Mouse (Mus musculus): ENCODE measurements around the gene Asic2. TPM values are rescaled to one million over a fixed set of nuclear protein-coding genes. Genes with fewer than 3 reads are reported as not detected.

Asic2 gene
- polyA plus RNA-seq, 1 experiment from 2014 or later = 0.35 TPM

DNA sequence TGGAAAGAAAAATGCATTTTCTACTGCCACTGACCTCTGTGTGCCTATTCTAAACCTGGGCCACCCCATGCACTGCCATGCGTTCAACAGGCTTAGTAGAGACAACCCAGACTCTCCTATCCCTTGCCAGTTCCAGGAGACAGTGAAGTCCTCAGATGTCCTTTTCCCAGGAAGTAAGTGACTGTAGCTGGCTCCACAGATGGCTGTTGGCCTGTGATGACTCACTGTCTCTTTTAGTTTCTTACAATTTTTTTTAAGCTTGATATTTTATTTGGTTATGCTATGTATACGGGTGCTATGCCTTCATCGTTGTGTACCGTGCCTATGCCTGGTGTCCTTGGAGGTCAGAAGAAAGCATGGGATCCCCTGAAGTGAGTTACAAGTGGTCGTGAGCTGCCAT, 370.7 kb downstream of the Asic2 start:
- ATAC-seq (ENCODE audit: insufficient number of reproducible peaks, low FRiP score, low TSS enrichment, low read depth) = no peak
- Histone ChIP-seq H3K27me3 (no peaks in the 10 kb centered on the region), H3K9me3 (replicated peaks) (no peaks in the 10 kb centered on the region), H3K36me3 (no peaks in the 10 kb centered on the region), H3K4me3 (replicated peaks) (no peak overlapping the region), H3K9ac (no peak overlapping the region), H3K27ac (replicated peaks) (no peak overlapping the region), H3K4me2 (replicated peaks) (no peak overlapping the region), H3K4me1 (0 out of 2 replicates have a peak, but pooled peaks cover 3% of the 10 kb centered on the region)
- WGBS = 79% methylated on average over 5 of the region's 5 CpGs

DNA sequence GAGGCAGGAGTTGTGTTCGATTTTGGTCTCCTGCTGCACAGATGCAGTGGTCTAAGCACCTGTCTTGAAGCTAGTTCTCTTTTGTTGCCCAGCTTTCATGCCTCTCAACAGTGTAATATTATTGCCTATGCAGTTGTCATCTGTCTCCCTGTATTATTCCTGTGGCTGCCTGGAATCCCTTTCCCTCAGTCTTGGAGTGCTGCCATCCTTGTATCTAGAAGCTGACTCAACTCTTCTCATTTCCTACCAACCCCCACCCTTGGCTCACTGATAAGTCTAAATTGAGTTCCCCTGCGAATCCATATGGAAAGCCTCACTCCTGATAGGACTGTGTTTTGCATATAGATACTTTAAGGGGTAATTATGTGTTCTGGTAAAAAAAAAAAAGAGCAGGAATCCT, 373.0 kb downstream of the Asic2 start:
- no peak for ATAC-seq (ENCODE audit: insufficient number of reproducible peaks, low FRiP score, low TSS enrichment, low read depth)
- H3K4me2 ChIP-seq (replicated peaks) = no peak overlapping the region
- H3K9ac ChIP-seq = no peak overlapping the region
- WGBS = 49% methylated on average over 2 of the region's 2 CpGs
- no peaks in the 10 kb centered on the region for H3K27me3 ChIP-seq
- H3K4me1 ChIP-seq = 0 out of 2 replicates have a peak, but pooled peaks cover 3% of the 10 kb centered on the region
- H3K4me3 ChIP-seq (replicated peaks) = no peak overlapping the region
- no peak overlapping the region for H3K27ac ChIP-seq (replicated peaks)
- H3K9me3 ChIP-seq (replicated peaks) = no peaks in the 10 kb centered on the region
- H3K36me3 ChIP-seq = no peaks in the 10 kb centered on the region

DNA sequence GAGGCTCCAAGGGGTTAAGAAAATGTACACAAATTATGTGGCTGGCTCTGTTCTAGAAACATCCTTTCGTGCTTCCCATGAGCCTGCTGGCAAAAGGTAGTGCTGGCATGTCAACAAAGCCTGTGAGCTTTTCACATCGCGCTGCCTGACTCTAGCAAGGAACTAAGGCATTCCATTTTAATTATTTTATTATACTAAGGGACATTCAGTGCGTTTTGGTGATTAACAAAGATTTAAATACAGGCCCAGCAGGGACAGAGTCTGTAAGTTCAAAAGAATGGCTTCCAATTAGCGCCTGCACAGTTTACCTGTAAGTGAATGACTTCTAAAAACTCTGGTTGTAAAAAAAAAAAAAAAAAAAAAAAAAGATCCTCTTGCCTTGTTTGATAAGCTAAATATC, 375.5 kb downstream of the Asic2 start:
- no peak overlapping the region for H3K4me2 ChIP-seq (replicated peaks)
- H3K4me1 ChIP-seq = 0 out of 2 replicates have a peak, but pooled peaks cover 3% of the 10 kb centered on the region
- no peaks in the 10 kb centered on the region for H3K9me3 ChIP-seq (replicated peaks)
- H3K4me3 ChIP-seq (replicated peaks) = no peak overlapping the region
- ATAC-seq (ENCODE audit: insufficient number of reproducible peaks, low FRiP score, low TSS enrichment, low read depth) = no peak
- no peaks in the 10 kb centered on the region for H3K36me3 ChIP-seq
- no peak overlapping the region for H3K27ac ChIP-seq (replicated peaks)
- no peak overlapping the region for H3K9ac ChIP-seq
- H3K27me3 ChIP-seq = no peaks in the 10 kb centered on the region
- WGBS = 43% methylated on average over 5 of the region's 5 CpGs

DNA sequence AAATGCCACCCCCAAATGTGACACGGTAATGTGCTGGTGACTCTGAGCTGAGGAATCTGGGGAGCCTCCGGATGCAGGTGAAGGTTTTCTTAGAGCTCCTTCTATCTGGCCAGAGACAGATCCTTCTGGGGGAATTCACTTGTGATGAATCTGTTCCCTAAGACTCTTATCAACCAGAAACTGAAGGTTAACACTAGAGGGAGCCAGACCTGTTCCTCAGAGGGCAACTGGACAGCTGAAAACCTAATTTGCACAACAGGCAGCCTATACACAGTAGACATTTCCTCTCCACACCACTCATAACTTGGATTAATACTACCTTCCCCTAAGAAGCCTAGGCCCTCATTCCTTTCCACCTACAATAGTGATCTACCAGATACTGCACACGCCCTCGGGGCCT, 377.3 kb downstream of the Asic2 start:
- H3K27me3 ChIP-seq = no peaks in the 10 kb centered on the region
- no peaks in the 10 kb centered on the region for H3K9me3 ChIP-seq (replicated peaks)
- H3K36me3 ChIP-seq = no peaks in the 10 kb centered on the region
- H3K4me2 ChIP-seq (replicated peaks) = no peak overlapping the region
- H3K4me1 ChIP-seq = 0 out of 2 replicates have a peak, but pooled peaks cover 3% of the 10 kb centered on the region
- H3K27ac ChIP-seq (replicated peaks) = no peak overlapping the region
- no peak overlapping the region for H3K4me3 ChIP-seq (replicated peaks)
- no peak overlapping the region for H3K9ac ChIP-seq
- ATAC-seq (ENCODE audit: insufficient number of reproducible peaks, low FRiP score, low TSS enrichment, low read depth) = no peak
- 77% methylated on average over 4 of the region's 4 CpGs for WGBS

DNA sequence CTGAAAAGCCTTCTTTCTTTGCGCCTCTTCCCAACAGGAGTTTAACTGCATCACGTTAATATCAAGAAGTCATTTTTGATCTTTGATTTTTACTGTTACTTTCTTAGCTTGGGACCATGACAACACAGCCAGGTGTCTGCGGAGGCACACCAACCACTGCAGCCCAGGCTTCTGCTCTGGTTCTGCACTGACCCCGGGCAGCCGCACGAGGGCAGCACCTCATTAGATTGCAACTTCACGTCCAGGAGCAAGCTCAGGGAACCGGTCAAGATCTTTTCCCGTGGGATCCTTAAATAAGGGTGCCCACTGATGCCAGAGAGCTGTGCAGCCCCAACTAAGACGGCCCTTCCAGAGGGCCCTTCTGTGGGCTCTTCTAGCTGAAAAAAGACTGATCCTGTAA, 379.6 kb downstream of the Asic2 start:
- H3K27me3 ChIP-seq = no peaks in the 10 kb centered on the region
- H3K27ac ChIP-seq (replicated peaks) = no peak overlapping the region
- 14% methylated on average over 10 of the region's 10 CpGs for WGBS
- H3K4me1 ChIP-seq = no peaks in the 10 kb centered on the region
- H3K9me3 ChIP-seq (replicated peaks) = no peaks in the 10 kb centered on the region
- H3K9ac ChIP-seq = no peak overlapping the region
- no peaks in the 10 kb centered on the region for H3K36me3 ChIP-seq
- H3K4me2 ChIP-seq (replicated peaks) = no peak overlapping the region
- no peak overlapping the region for H3K4me3 ChIP-seq (replicated peaks)
- ATAC-seq (ENCODE audit: insufficient number of reproducible peaks, low FRiP score, low TSS enrichment, low read depth) = no peak

DNA sequence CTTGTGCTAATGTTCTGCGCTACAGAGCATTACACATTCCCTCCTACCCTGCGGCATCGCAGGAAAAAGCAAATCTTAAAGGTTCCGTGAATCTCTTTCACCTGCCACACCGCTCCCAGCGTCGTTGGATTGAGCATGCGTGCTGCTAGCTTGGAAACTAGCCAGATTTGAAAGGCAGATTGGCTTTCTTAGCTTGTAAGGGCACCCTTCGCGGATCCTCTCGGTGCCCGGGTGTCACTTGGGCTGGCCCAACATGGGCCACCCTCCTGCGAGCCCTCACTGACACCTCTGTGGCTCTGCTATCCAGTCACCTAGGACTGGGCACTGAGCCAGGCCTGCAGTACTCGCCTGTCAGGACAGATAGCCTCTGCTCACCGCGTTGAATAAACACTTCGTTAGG, 380.3 kb downstream of the Asic2 start:
- Histone ChIP-seq H3K36me3 (no peaks in the 10 kb centered on the region), H3K9me3 (replicated peaks) (no peaks in the 10 kb centered on the region), H3K4me2 (replicated peaks) (no peak overlapping the region), H3K27ac (replicated peaks) (no peak overlapping the region), H3K4me3 (replicated peaks) (no peak overlapping the region), H3K4me1 (no peaks in the 10 kb centered on the region), H3K27me3 (no peaks in the 10 kb centered on the region), H3K9ac (no peak overlapping the region)
- no peak for ATAC-seq (ENCODE audit: insufficient number of reproducible peaks, low FRiP score, low TSS enrichment, low read depth)
- 74% methylated on average over 17 of the region's 17 CpGs for WGBS

DNA sequence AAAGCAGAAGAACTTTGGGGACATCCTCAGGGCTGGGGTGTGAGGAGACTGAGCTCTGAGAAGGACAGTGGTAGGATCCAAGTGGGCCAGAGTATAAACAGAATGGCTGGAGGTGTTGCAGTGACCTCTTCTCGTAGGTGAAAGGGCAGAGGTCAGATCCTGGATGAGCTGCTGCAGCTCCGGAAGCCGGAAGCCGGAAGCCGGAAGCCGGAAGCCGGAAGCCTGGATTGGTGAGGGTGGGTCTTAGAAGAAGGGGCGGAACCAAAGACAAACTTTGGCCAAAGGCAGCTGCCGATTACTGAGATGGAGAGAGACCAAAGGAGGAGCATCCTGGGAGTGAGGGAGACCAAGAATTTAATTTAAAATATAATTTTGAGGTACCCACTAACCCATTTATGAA, 381.1 kb downstream of the Asic2 start:
- Histone ChIP-seq H3K27ac (replicated peaks) (no peak overlapping the region), H3K4me3 (replicated peaks) (no peak overlapping the region), H3K9me3 (replicated peaks) (no peaks in the 10 kb centered on the region), H3K4me2 (replicated peaks) (no peak overlapping the region), H3K36me3 (no peaks in the 10 kb centered on the region), H3K4me1 (no peaks in the 10 kb centered on the region), H3K9ac (no peak overlapping the region), H3K27me3 (no peaks in the 10 kb centered on the region)
- 68% methylated on average over 9 of the region's 9 CpGs for WGBS
- ATAC-seq (ENCODE audit: insufficient number of reproducible peaks, low FRiP score, low TSS enrichment, low read depth) = no peak

DNA sequence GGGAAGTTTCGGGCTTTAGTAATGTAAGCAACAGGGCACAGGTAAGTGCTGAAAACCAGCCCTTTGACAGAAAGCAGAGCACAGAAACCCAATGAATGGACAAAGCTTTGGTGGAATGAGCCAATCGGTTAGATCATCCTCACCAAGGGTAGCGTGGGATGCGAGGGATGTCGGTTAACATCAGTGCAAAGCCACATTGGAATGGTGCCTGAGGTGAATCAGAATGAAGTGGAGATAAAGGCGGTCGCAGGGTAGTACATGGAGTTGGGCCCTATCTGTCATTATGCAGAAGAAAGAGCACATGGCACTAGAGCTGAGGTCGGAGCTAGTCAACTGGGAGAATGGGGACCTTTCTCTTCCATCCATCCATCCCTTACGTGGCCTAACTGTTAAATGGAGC, 383.8 kb downstream of the Asic2 start:
- no peak overlapping the region for H3K9ac ChIP-seq
- H3K4me1 ChIP-seq = no peaks in the 10 kb centered on the region
- no peaks in the 10 kb centered on the region for H3K36me3 ChIP-seq
- no peak overlapping the region for H3K4me2 ChIP-seq (replicated peaks)
- WGBS = 90% methylated on average over 9 of the region's 9 CpGs
- no peak overlapping the region for H3K27ac ChIP-seq (replicated peaks)
- no peaks in the 10 kb centered on the region for H3K9me3 ChIP-seq (replicated peaks)
- no peak overlapping the region for H3K4me3 ChIP-seq (replicated peaks)
- no peak for ATAC-seq (ENCODE audit: insufficient number of reproducible peaks, low FRiP score, low TSS enrichment, low read depth)
- H3K27me3 ChIP-seq = no peaks in the 10 kb centered on the region

DNA sequence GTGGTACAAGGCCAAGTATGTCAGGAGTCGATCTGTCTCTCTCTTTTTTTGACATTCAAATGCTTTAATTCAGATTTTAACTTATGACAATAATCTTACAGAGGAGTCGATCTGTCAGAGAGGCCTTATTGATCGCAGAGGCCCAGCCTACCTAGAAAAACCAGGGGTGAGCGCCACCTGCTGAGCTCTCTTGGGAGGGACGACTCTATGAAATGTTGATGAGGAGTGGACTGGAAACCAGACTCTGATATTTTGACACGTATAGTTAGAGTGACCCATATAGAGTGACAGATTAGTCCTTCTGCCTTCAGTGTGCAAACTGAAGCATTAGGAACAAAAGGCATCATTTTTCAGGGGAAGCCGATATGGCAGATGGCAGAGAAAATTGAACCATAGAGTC, 385.1 kb downstream of the Asic2 start:
- Histone ChIP-seq H3K4me1 (no peaks in the 10 kb centered on the region), H3K9ac (no peak overlapping the region), H3K4me2 (replicated peaks) (no peak overlapping the region), H3K27ac (replicated peaks) (no peak overlapping the region), H3K9me3 (replicated peaks) (no peaks in the 10 kb centered on the region), H3K36me3 (no peaks in the 10 kb centered on the region), H3K4me3 (replicated peaks) (no peak overlapping the region), H3K27me3 (no peaks in the 10 kb centered on the region)
- WGBS = 64% methylated on average over 7 of the region's 7 CpGs
- ATAC-seq (ENCODE audit: insufficient number of reproducible peaks, low FRiP score, low TSS enrichment, low read depth) = no peak

DNA sequence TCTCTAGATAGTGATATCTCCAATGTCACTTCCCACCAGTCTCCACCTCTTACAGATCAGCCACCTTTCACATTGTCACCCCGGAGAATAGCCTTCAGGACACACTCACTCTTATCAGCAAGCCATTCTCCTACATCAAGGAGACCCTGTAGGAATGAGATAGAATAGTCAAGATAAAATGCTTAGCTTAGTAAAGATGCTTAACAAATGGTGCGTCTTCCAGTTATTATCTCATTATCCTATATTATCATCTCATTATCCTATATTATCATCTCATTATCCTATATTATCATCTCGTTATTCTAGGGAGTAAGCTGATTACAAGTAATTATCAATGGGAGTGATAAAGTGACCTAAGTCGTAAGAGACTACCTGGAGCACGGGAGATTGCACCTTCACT, 386.1 kb downstream of the Asic2 start:
- no peak overlapping the region for H3K4me2 ChIP-seq (replicated peaks)
- 60% methylated on average over 5 of the region's 5 CpGs for WGBS
- no peak overlapping the region for H3K9ac ChIP-seq
- ATAC-seq (ENCODE audit: insufficient number of reproducible peaks, low FRiP score, low TSS enrichment, low read depth) = no peak
- no peaks in the 10 kb centered on the region for H3K27me3 ChIP-seq
- no peak overlapping the region for H3K4me3 ChIP-seq (replicated peaks)
- H3K4me1 ChIP-seq = no peaks in the 10 kb centered on the region
- H3K36me3 ChIP-seq = no peaks in the 10 kb centered on the region
- no peaks in the 10 kb centered on the region for H3K9me3 ChIP-seq (replicated peaks)
- no peak overlapping the region for H3K27ac ChIP-seq (replicated peaks)

DNA sequence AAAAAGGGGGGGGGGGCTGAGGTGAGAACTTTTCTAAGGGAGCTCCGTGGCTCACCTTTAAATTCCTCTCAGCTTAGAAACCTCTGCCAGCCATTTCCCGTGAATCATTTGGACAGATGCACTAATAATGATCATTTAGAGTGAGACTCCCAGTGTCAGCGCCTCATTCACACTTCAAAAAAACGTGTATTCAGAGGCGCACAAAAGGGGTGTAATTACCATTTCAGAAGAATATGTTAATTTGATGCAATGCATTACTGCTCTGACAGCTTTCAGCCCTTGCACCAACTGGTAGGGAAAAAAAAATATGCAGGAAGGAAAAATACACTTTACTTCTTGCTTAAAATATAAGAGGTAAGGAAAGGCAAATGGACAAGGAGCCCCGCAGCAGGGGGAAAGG, 388.5 kb downstream of the Asic2 start:
- Histone ChIP-seq H3K4me1 (no peaks in the 10 kb centered on the region), H3K4me3 (replicated peaks) (no peak overlapping the region), H3K9me3 (replicated peaks) (no peaks in the 10 kb centered on the region), H3K4me2 (replicated peaks) (no peak overlapping the region), H3K27ac (replicated peaks) (no peak overlapping the region), H3K9ac (no peak overlapping the region), H3K36me3 (no peaks in the 10 kb centered on the region), H3K27me3 (no peaks in the 10 kb centered on the region)
- 51% methylated on average over 6 of the region's 6 CpGs for WGBS
- ATAC-seq (ENCODE audit: insufficient number of reproducible peaks, low FRiP score, low TSS enrichment, low read depth) = no peak

DNA sequence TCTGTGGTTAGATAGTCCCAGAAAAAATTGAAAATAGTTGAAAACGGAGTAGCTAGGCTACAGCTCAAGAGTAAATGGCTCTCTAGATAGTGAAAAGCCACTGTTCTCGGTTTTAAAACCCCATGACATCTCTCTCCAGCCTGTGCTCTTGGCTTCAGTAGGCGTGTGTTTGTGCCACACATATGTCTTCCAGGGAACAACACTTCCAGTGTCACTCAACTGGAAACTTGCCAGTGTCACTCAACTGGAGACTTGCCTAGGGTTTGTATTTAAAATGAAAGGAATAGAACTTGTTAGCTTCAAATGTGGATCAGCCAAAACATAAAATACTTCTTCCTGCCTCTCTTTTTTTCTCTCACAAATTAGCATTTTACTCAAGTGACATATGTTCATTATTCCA, 397.9 kb downstream of the Asic2 start:
- Histone ChIP-seq H3K4me1 (no peaks in the 10 kb centered on the region), H3K4me2 (replicated peaks) (no peak overlapping the region), H3K4me3 (replicated peaks) (no peak overlapping the region), H3K27ac (replicated peaks) (no peak overlapping the region), H3K36me3 (no peaks in the 10 kb centered on the region), H3K27me3 (no peaks in the 10 kb centered on the region), H3K9ac (no peak overlapping the region), H3K9me3 (replicated peaks) (no peaks in the 10 kb centered on the region)
- WGBS = 56% methylated on average over 3 of the region's 3 CpGs
- no peak for ATAC-seq (ENCODE audit: insufficient number of reproducible peaks, low FRiP score, low TSS enrichment, low read depth)
